Mouse (Mus musculus) MEL (cell line): Measurements from ENCODE around the gene Ccser1. TPM values are rescaled to one million over a fixed set of nuclear protein-coding genes. Genes with fewer than 3 reads are reported as not detected.

ENCODE experiments used
- DNase-seq: peaks from one replicate; pipeline ENCODE4 v3.0.0; 2011; ENCODE audit warnings: low read depth, low spot score
- H3K27ac ChIP-seq: 2 replicates; pipeline ENCODE4 v1.5.1; 2012; ENCODE audit warnings: low read depth, mild to moderate bottlenecking, control low read depth, low read length, moderate library complexity; ENCODE audit not compliant: control insufficient read depth
- H3K27me3 ChIP-seq, 2 experiments: fragments of 150-350 bp in 1 of 2; sonication (generic) in 1 of 2; 2 replicates each; pipeline ENCODE4 v1.6.1; 2012; ENCODE audit warnings: low read length in 2 of 2, mild to moderate bottlenecking in 2 of 2, improper control_type of control experiment in 1 of 2, moderate library complexity in 1 of 2; ENCODE audit not compliant: insufficient read depth in 2 of 2, control insufficient read depth in 1 of 2
- H3K36me3 ChIP-seq, 2 experiments: 2 replicates each; pipeline ENCODE4 v1.6.1; 2012 to 2014; ENCODE audit warnings: low read length in 2 of 2, improper control_type of control experiment in 1 of 2, inconsistent platforms in 1 of 2, mild to moderate bottlenecking in 1 of 2; ENCODE audit not compliant: insufficient read depth in 2 of 2, control insufficient read depth in 1 of 2
- H3K4me1 ChIP-seq, 2 experiments: fragments of 150-350 bp in 1 of 2; sonication (generic) in 1 of 2; 2 replicates each; pipeline ENCODE4 v1.6.1; 2012; ENCODE audit warnings: low read length in 2 of 2, improper control_type of control experiment in 1 of 2, mild to moderate bottlenecking in 1 of 2; ENCODE audit not compliant: insufficient read depth in 2 of 2, control insufficient read depth in 1 of 2
- H3K4me3 ChIP-seq, 2 experiments: fragments of 150-350 bp in 1 of 2; sonication (generic) in 1 of 2; 2 replicates each; pipeline ENCODE4 v1.5.1; 2012; ENCODE audit warnings: low read depth in 2 of 2, low read length in 2 of 2, mild to moderate bottlenecking in 2 of 2, moderate library complexity in 2 of 2, control low read depth in 1 of 2, improper control_type of control experiment in 1 of 2; ENCODE audit not compliant: control insufficient read depth in 1 of 2, insufficient read depth in 1 of 2
- H3K79me2 ChIP-seq: 2 replicates; pipeline ENCODE4 v1.6.1; 2012; ENCODE audit warnings: mild to moderate bottlenecking, low read length, moderate library complexity; ENCODE audit not compliant: control insufficient read depth, poor library complexity, insufficient read depth
- H3K9ac ChIP-seq: 2 replicates; pipeline ENCODE4 v1.6.1; 2012; ENCODE audit warnings: low read depth, mild to moderate bottlenecking, control low read depth, low read length, moderate library complexity; ENCODE audit not compliant: control insufficient read depth, poor library complexity, severe bottlenecking
- H3K9me3 ChIP-seq: fragments of 150-350 bp; sonication (generic); replicated peaks from 2 replicates; pipeline ENCODE4 v1.6.1; 2012; ENCODE audit warnings: mild to moderate bottlenecking, low read length, improper control_type of control experiment, moderate library complexity; ENCODE audit not compliant: insufficient read depth
- BHLHE40 ChIP-seq: IDR thresholded peaks from 2 replicates; pipeline ENCODE4 v1.6.1; 2012; ENCODE audit warnings: low read depth, mild to moderate bottlenecking, inconsistent platforms, low read length, improper control_type of control experiment, borderline replicate concordance
- CHD1 ChIP-seq: IDR thresholded peaks from 2 replicates; pipeline ENCODE4 v1.6.1; 2012; ENCODE audit warnings: low read depth, mild to moderate bottlenecking, inconsistent platforms, low read length, improper control_type of control experiment
- E2F4 ChIP-seq: IDR thresholded peaks from 2 replicates; pipeline ENCODE4 v1.6.1; 2011; ENCODE audit warnings: low read depth, low read length, improper control_type of control experiment, borderline replicate concordance
- EP300 ChIP-seq, 2 experiments: IDR thresholded peaks; 2 replicates each; pipeline ENCODE4 v1.6.1; 2011; ENCODE audit warnings: improper control_type of control experiment in 2 of 2, low read length in 2 of 2, low read depth in 1 of 2, mild to moderate bottlenecking in 1 of 2
- ETS1 ChIP-seq: IDR thresholded peaks from 2 replicates; pipeline ENCODE4 v1.6.1; 2012; ENCODE audit warnings: low read depth, mild to moderate bottlenecking, inconsistent platforms, low read length, improper control_type of control experiment, moderate library complexity
- GABPA ChIP-seq: IDR thresholded peaks from 2 replicates; pipeline ENCODE4 v1.6.1; 2012; ENCODE audit warnings: low read depth, mild to moderate bottlenecking, inconsistent platforms, low read length, improper control_type of control experiment, moderate library complexity
- HCFC1 ChIP-seq: IDR thresholded peaks from 2 replicates; pipeline ENCODE4 v1.6.1; 2012; ENCODE audit warnings: low read depth, mild to moderate bottlenecking, inconsistent platforms, low read length, improper control_type of control experiment, moderate library complexity
- JUND ChIP-seq: IDR thresholded peaks from 2 replicates; pipeline ENCODE4 v1.6.1; 2011; ENCODE audit warnings: low read depth, mild to moderate bottlenecking, improper control_type of control experiment, low read length
- MEF2A ChIP-seq: IDR thresholded peaks from 2 replicates; pipeline ENCODE4 v1.6.1; 2014; ENCODE audit warnings: low read depth, mild to moderate bottlenecking, inconsistent platforms, low read length, improper control_type of control experiment; ENCODE audit not compliant: poor library complexity, insufficient replicate concordance, severe bottlenecking; ENCODE audit errors: extremely low read depth
- MYB ChIP-seq: IDR thresholded peaks from 2 replicates; pipeline ENCODE4 v1.6.1; 2011; ENCODE audit warnings: mild to moderate bottlenecking, low read depth, low read length, improper control_type of control experiment
- SIN3A ChIP-seq: IDR thresholded peaks from 2 replicates; pipeline ENCODE4 v1.6.1; 2012; ENCODE audit warnings: low read length, improper control_type of control experiment, inconsistent platforms
- SMC3 ChIP-seq: IDR thresholded peaks from 2 replicates; pipeline ENCODE4 v1.6.1; 2011; ENCODE audit warnings: low read depth, low read length, improper control_type of control experiment
- TBP ChIP-seq: IDR thresholded peaks from 2 replicates; pipeline ENCODE4 v1.8.0; 2011; ENCODE audit warnings: low read depth, low read length, improper control_type of control experiment
- USF2 ChIP-seq, 2 experiments: IDR thresholded peaks; 2 replicates each; pipeline ENCODE4 v1.6.1; 2011 to 2012; ENCODE audit warnings: improper control_type of control experiment in 2 of 2, low read length in 2 of 2, borderline replicate concordance in 1 of 2, inconsistent platforms in 1 of 2, low read depth in 1 of 2, mild to moderate bottlenecking in 1 of 2; ENCODE audit not compliant: insufficient read depth in 1 of 2
- ZKSCAN1 ChIP-seq: IDR thresholded peaks from 2 replicates; pipeline ENCODE4 v1.6.1; 2012; ENCODE audit warnings: low read depth, mild to moderate bottlenecking, inconsistent platforms, low read length, improper control_type of control experiment, moderate library complexity
- ZNF384 ChIP-seq: IDR thresholded peaks from 2 replicates; pipeline ENCODE4 v1.6.1; 2012; ENCODE audit warnings: low read depth, mild to moderate bottlenecking, inconsistent platforms, low read length, improper control_type of control experiment
- polyA plus RNA-seq, 2 experiments: library from polyadenylated mRNA; stranded (reverse) in 1 of 2; unstranded in 1 of 2; fragments of >175 nt in 1 of 2; fragments of >200 nt in 1 of 2; gene quantifications; 2 replicates each; pipeline versions ENCODE4 v1.2.1 to v1.2.4; 2012; ENCODE audit warnings: low replicate concordance in 2 of 2, low read depth in 1 of 2; ENCODE audit not compliant: insufficient read length in 2 of 2, insufficient read depth in 1 of 2, missing spikeins in 1 of 2
- total RNA-seq: library from RNA; depleted of rRNA; stranded (reverse); fragments of 300-350 nt; gene quantifications from 2 replicates; pipeline ENCODE4 v1.2.3, GENCODE M21; 2012

Ccser1 gene
- total and polyA plus RNA-seq, 3 experiments, result not detected

DNA sequence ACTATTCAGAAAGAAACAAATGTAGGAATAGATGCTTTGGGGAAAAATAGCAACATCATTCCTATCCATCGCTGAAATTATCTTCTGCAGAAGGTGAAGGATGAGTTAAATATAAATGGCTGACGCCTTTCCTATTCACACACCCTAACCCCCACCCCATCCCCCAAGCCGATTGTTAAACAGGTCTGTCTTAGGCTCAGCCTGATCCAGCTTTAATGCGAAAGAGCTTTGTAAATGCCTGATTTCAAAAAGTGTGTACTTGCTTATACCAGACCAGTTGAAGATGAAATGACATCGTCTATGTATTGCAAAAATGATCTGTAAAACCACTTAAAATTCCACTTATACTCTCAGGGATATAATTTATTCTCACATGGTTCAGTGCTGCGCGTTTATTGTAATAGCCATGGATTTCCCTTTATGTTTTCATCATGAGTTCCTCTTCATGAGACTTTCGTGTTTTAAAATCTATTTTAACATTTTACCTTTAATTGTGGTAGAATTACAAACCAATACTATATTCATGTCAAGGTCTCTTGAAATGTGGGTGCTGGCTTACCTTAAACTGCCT lies 25.0 kb upstream of the Ccser1 start:
- TF ChIP-seq BHLHE40, result no peak
- TF ChIP-seq SIN3A, result no peak
- TF ChIP-seq EP300 (IDR thresholded peaks at IDR 0.05; ENCODE audit: low read depth in 1 of 2, low read length in 2 of 2), result no peak
- no peak for TF ChIP-seq E2F4
- no peak for TF ChIP-seq JUND
- no peak for TF ChIP-seq ZKSCAN1
- TF ChIP-seq USF2 (IDR thresholded peaks at IDR 0.05; ENCODE audit: borderline replicate concordance in 1 of 2, insufficient read depth in 1 of 2, low read depth in 1 of 2, low read length in 2 of 2), result no peak
- TF ChIP-seq SMC3, result no peak
- no peaks in the 10 kb centered on the region for H3K79me2 ChIP-seq
- no peak overlapping the region for H3K27ac ChIP-seq
- no peaks in the 10 kb centered on the region for H3K9me3 ChIP-seq
- H3K9ac ChIP-seq, result no peak overlapping the region
- H3K4me3 ChIP-seq, result no peak overlapping the region
- no peaks in the 10 kb centered on the region for H3K36me3 ChIP-seq
- no peak for DNase-seq
- no peaks in the 10 kb centered on the region for H3K27me3 ChIP-seq
- H3K4me1 ChIP-seq, result no peaks in the 10 kb centered on the region

DNA sequence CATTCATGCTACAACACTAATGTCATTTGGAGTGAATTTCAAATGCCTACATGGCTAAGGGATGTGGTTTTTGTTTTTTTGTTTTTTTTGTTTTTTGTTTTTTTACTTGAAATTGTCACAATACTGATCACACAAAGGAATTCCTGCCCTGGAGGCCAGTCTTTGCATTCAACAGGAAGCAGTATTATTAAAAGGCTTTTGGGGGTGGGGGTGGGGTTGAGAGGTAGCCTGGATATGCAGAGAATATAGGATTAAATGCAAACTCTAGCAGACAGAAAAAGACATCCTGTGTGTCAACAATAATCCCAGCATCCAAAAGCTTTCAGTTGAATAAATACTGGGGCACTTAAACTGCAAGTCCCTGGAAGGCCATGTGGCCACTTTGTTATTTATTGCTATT lies 24.4 kb upstream of the Ccser1 start:
- no peak overlapping the region for H3K9ac ChIP-seq
- no peak overlapping the region for H3K4me3 ChIP-seq
- no peak for DNase-seq
- TF ChIP-seq HCFC1 (no peak), ETS1 (no peak), ZNF384 (no peak), MYB (no peak), TBP (no peak), CHD1 (no peak), MEF2A (no peak), GABPA (no peak)
- H3K79me2 ChIP-seq, result no peaks in the 10 kb centered on the region
- no peaks in the 10 kb centered on the region for H3K36me3 ChIP-seq
- H3K4me1 ChIP-seq, result no peaks in the 10 kb centered on the region
- no peaks in the 10 kb centered on the region for H3K27me3 ChIP-seq
- H3K27ac ChIP-seq, result no peak overlapping the region
- H3K9me3 ChIP-seq, result no peaks in the 10 kb centered on the region
